Mouse (Mus musculus): ENCODE results near the gene Pde4a.
"Not testable (repeated sequence)": the region's sequence is repeated elsewhere in the genome, so short reads cannot be mapped to it uniquely, and the experiment has no call there.

Pde4a gene

GRCm38 (mm10) chr9:21183421-21183820 lies 17.9 kb downstream of the Pde4a start:
- in situ Hi-C loops (cut with MboI, MseI), result no loop called here

GRCm38 (mm10) chr9:21183905-21184413 lies 18.4 kb downstream of the Pde4a start:
- in situ Hi-C loops (cut with MboI, MseI), result no loop called here

DNA sequence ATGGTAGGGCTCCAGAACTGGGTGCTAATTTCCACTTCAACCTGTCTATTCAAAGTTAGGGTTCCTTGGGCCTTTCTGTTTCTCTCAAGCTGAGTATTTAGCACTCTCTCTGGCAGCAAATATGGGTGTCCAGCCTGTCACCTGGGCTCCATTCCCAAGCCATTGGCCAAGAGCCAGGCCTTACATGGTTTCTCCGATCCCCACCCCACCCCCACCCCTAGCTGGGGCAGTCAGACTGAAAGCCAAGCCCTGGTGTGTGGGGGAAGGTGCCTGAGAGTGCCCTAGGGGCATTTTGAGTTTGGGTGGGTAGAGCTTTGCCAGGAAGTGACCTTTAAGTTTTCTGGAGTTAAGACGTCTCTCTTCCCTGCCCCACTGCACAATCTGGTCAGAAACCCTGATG lies 19.2 kb downstream of the Pde4a start:
- in situ Hi-C loops (cut with MboI, MseI), result no loop called here

DNA sequence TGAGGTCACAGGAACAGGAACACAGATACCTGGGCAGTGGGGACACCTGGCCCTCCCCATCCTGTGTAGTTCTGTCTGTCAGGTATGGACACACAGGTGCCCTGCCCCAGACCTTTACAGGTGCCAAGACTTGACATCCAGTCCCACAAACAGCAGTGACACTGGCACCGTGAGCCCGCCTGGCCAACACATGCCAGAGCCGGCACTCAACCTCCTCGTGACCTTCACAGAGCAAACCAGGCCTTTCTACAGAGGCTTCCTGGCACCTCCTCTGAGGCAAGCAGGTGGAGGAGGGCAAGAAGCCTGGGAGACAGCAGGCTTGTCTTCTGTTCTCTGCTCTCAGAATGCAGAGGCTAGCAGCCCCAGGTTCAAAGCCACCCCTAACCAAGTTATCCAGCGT lies 19.9 kb downstream of the Pde4a start:
- in situ Hi-C loops (cut with MboI, MseI), result no loop called here

GRCm38 (mm10) chr9:21189905-21190304 lies 24.4 kb downstream of the Pde4a start:
- in situ Hi-C loops (cut with MboI, MseI), result no loop called here

DNA sequence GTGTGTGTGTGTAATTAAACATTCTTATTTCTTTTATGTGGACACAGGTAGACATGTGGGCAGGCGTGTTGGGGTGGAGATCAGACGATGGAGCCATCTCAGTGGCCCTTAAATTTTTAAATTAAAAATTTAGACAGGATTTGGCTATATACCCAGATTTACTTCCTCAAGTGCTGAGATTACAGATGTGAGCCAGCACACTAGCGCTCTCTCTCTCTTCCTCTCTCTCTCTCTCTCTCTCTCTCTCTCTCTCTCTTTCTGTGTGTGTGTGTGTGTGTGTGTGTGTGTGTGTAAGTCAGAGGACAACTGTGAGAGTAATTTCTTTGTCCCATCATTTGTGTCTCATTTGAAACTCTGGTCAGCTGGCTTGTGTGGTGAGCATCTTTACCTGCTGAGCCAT lies 25.2 kb downstream of the Pde4a start:
- in situ Hi-C loops (cut with MboI, MseI), result no loop called here

GRCm38 (mm10) chr9:21193786-21194185 lies 28.3 kb downstream of the Pde4a start:
- in situ Hi-C loops (cut with MboI, MseI), result no loop called here

- in situ Hi-C loops (cut with MboI, MseI), result no loop called here
These were observed 29.4 kb downstream of the Pde4a start for GRCm38 (mm10) chr9:21194787-21195493.

DNA sequence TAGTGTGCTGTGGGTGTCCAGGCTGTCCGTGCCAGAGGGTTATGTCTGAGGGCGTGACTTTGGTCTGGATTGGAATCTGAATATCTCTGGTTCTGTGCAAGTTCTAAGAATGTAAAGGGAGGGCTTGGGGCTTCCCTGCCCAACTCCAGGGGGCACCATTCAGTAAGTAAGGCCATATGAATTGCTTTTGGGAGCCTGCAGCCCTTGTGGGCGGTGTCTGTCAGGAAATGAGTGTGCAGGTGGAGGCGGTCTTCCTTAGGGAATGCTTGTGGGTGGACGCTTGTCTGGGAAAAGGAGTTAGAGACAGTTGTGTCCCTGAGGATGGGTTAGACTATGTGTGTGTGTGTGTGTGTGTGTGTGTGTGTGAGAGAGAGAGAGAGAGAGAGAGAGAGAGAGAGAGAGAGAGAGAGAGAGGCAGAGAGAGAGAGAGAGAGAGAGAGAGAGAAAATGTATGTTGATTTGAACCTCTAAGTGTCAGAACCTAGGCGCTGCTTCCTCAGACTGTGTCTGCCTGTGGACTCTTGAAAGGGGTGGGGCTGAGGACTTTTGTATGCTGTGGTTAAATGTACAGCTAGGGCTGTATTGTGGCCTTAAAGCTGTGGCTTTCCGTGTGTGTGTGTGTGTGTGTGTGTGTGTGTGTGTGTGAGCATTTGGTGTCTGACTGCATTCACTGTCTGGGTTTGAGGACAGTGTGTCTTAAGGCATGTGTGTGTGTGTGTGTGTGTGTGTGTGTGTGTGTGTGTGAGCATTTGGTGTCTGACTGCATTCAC lies 30.4 kb downstream of the Pde4a start:
- in situ Hi-C loops (cut with MboI, MseI), result not testable (repeated sequence)

- in situ Hi-C loops (cut with MboI, MseI), result no loop called here
These were observed 31.3 kb downstream of the Pde4a start for GRCm38 (mm10) chr9:21196521-21197433.

GRCm38 (mm10) chr9:21197981-21198380 lies 32.5 kb downstream of the Pde4a start:
- in situ Hi-C loops (cut with MboI, MseI), result no loop called here

DNA sequence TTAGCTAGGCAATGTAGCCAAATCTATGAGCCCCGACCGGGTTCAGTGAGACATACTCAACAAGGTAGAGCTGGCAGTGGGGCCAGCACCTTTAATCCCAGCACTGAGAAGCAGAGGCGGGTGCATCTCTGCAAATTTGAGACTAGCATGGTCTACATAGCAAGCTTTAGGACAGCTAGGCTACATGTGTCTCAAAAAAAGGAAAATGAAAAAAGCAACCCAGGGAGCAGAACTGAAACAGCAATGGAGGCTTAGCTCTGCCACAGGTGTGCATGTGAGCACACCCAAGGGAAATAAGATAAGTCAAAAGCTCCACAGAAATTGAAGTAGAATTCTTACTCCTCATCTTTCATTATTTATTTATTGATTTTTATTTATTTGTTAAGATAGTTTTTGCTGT lies 33.4 kb downstream of the Pde4a start:
- in situ Hi-C loops (cut with MboI, MseI), result no loop called here

DNA sequence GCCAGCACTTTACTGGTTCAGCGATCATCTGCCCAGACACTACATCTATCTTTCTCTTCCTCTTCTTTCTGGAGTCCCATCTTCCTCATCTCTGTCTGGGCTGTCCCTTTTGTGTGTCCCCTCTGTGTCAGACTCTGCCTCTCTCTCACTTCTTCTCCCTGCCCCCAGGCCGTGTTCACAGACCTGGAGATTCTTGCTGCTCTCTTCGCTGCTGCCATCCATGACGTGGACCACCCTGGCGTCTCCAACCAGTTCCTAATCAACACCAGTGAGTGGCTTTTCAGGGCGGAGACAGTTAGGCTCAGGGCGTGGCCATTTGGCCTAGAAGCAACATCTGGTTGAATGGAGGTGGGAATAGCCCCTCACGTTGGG lies 38.6 kb downstream of the Pde4a start:
- in situ Hi-C loops (cut with MboI, MseI), result no loop called here

- in situ Hi-C loops (cut with MboI, MseI), result no loop called here
These were observed 39.2 kb downstream of the Pde4a start for GRCm38 (mm10) chr9:21204528-21205272.

DNA sequence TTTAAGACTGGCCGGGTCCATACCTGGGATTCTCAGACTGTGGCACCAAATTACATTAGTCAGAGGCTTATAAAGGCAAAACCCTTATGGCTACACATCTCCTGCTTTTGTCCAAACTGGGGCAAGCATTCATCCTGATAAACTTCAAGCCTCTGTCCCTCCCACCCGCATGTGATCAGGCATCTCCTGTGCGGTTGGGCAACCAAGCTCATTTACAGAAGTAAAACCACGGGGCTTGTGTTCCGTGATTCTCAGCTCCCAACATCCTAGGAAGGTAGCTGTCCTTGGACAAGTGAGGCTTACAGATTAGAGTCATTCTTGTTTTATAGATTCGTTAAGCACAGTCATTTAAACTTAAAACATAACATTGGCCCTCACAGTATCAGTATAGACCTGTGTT lies 41.3 kb downstream of the Pde4a start:
- in situ Hi-C loops (cut with MboI, MseI), result no loop called here

DNA sequence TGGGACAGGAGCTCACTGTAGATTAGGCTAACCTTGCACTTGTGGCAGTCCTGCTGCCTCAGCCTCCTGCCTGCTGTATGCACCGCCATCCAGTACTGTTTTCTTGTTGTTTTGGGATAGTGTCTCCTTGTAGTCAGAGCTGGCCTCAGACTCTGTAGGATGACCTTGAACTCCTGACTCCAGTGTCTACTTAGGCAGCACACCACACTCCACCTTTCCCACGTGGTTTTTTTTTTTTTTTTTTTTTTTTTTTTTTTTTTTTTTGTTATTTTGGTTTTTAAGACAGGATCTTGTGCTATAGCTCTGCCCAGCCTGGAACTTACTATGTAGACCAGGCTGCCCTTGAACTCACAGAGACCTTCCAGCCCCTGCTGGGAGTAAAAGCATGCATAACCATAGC lies 43.1 kb downstream of the Pde4a start:
- in situ Hi-C loops (cut with MboI, MseI), result no loop called here

DNA sequence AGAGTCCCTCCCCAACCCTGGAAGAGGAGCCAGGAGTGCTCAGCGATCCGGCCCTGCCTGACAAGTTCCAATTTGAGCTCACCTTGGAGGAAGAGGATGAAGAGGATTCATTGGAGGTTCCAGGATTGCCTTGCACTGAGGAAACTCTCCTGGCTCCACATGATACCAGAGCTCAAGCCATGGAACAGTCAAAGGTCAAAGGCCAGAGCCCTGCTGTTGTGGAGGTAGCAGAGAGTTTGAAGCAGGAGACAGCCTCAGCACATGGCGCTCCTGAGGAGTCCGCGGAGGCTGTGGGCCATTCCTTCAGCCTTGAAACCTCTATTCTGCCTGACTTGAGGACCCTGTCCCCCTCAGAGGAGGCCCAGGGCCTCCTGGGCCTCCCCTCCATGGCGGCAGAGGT lies 45.3 kb downstream of the Pde4a start:
- in situ Hi-C loops (cut with MboI, MseI), result no loop called here

DNA sequence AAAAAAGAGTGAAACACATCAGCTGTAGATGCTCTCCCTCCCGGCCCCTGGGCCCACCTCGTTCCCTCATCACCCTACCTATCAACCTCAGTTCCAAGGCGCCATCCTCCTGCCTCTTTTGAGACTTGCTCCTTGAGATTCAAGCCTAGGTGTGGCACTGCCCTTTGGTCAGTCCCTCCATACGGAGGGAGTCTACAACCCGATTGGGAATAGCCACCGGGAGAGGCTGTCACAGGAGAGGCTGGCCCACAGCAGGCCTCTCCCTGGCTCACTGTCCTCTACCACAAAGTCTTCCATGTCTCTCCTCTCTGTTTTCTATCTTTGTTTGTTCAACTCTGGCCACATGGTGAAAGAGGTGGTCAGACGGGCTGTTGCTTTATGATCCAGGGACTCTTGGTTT lies 46.1 kb downstream of the Pde4a start:
- in situ Hi-C loops (cut with MboI, MseI), result no loop called here

DNA sequence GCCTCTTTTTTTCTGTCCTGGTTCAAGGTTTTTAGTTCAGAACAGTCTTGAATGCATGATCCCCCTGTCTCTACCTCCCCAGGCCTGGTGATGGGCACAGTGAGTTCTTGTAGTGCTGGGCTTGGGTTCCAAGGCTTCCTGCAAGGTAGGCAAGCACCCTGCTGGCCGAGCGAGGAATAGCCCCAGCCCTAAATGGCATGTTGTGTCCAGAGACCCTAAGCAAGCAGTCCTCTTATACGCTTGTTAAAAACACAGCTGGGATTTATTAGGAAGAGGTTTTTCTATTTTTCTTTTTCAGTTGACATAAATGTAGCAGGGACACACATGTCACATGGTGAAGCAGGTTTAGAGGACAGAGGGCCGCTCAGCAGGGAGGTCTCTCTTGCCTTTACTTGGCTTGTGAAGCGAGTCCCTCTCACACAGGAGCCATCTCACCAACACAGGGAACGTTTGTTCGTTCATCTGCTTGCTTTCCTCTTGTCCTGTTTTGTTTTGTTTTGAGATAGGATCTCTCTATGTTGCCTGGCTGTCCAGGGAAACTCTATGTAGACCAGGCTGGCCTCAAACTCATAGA lies 48.2 kb downstream of the Pde4a start:
- in situ Hi-C loops (cut with MboI, MseI), result no loop called here

DNA sequence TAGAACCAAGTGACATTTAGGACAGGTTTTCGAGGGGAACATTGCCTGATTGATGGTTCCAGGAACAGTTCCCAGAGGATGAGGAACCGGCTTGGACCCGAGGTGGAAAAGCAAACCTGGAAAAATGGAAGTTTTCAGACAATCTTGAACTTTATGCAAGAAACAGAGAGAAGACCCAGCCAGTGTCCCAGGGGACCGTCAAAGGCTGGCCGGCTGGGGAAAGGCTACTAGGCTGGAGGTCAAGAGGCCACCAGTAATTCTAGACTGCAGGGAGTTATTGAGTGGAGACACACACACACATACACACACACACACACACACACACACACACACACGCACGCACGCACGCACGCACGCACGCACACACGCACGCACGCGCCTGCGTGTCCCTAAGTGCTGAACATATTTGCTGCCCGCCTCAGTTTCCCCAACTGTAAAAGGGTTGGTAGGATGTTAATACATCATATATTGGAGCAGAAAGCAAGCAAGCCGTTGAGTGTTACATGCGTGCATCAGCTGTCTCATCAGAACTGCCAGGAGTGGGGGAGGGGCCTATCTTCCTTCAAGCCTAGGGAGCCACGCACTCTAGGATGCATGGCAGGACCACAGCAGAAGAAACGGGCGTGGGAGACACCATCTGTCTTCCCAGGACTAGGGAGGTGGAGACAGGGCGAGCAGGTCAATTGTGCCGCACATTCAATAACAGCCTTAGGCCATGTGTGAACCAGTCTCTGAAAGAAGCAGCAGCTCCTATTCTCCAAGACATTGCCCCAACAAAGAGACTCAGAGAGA lies 50.7 kb downstream of the Pde4a start:
- in situ Hi-C loops (cut with MboI, MseI), result no loop called here

All from T-helper 1 cell (primary cell).